Mouse (Mus musculus) megakaryocyte, embryonic 14.5 days (primary cell): ENCODE results near the gene Slc2a1.

Experiments used
- FLI1 ChIP-seq: IDR thresholded peaks from 2 replicates; pipeline ENCODE4 v1.6.1; 2012; ENCODE audit warnings: low read length, inconsistent platforms, mixed read lengths
- GATA1 ChIP-seq: IDR thresholded peaks from 3 replicates; pipeline ENCODE4 v1.6.1; 2012; ENCODE audit warnings: mixed read lengths, low read length, inconsistent platforms, borderline replicate concordance

DNA sequence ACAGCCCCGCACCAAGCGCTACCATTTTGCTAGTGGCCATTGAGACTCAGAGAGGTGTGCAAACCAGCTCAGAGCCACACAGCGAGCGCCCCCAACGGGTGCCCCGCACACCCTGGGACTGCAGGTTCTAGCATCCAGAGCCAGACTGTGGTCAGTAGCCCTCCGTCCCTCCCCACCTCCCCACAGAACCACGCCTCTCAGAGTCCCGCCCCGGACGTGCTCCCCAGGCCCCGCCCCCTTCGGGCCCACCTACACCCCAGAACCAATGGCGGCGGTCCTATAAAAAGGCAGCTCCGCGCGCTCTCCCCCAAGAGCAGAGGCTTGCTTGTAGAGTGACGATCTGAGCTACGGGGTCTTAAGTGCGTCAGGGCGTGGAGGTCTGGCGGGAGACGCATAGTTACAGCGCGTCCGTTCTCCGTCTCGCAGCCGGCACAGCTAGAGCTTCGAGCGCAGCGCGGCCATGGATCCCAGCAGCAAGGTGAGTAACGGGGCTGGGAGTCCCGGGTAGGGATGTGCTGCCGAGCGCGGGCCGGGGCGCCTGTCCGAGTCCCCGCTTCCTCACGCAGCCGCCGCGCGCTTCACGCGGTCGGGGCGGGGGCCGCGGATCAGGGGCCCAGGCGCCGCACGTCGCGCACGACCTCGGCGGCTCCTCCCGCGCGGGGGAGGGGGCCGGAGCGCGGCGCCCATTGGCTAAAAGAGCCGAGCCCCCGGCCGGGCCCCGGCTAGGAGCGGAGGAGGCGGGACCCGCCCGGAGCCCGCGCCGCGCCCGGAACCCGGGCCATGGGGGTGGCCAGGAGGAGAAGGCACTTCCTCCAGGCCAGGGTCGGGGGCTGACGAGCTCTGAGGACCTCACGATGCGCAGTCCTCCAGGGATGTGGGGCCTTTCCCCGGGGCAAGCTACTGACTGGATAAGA, at the start of gene Slc2a1:
- no peak; the same call in 1 of the 2 replicates for TF ChIP-seq FLI1
- no peak for TF ChIP-seq GATA1
